Mouse (Mus musculus) liver, embryonic 15.5 days (tissue): ENCODE measurements around the gene Ccl6. TPM values are rescaled to one million over a fixed set of nuclear protein-coding genes. Genes with fewer than 3 reads are reported as not detected.
A peak's percentile ranks its signal among the peaks of the same experiment; 100 is the strongest.

ENCODE experiments used
- ATAC-seq: fragments of 200-750 bp; cut with Nextera tagmentation; 2 replicates; pipeline ENCODE4 v1.8.0; 2017; ENCODE audit warnings: moderate number of reproducible peaks, mild to moderate bottlenecking, moderate library complexity; ENCODE audit not compliant: insufficient read depth
- H3K27ac ChIP-seq: fragments of 300-500 bp; sonication (generic); replicated peaks from 2 replicates; pipeline ENCODE4 v1.5.1; 2015; ENCODE audit warnings: mild to moderate bottlenecking, inconsistent platforms
- H3K27me3 ChIP-seq: fragments of 300-500 bp; sonication (generic); 2 replicates; pipeline ENCODE4 v1.6.1; 2015; ENCODE audit warnings: mild to moderate bottlenecking, inconsistent platforms
- H3K36me3 ChIP-seq: fragments of 300-500 bp; sonication (generic); replicated peaks from 2 replicates; pipeline ENCODE4 v1.6.1; 2015; ENCODE audit warnings: moderate library complexity, mild to moderate bottlenecking, inconsistent platforms
- H3K4me1 ChIP-seq: fragments of 300-500 bp; sonication (generic); replicated peaks from 2 replicates; pipeline ENCODE4 v1.6.1; 2015; ENCODE audit warnings: inconsistent platforms
- H3K4me2 ChIP-seq: fragments of 300-500 bp; sonication (generic); 2 replicates; pipeline ENCODE4 v1.6.1; 2015; ENCODE audit warnings: moderate library complexity, mild to moderate bottlenecking, inconsistent platforms
- H3K4me3 ChIP-seq: fragments of 300-500 bp; sonication (generic); replicated peaks from 2 replicates; pipeline ENCODE4 v1.5.1; 2015; ENCODE audit warnings: mild to moderate bottlenecking, inconsistent platforms
- H3K9ac ChIP-seq: fragments of 300-500 bp; sonication (generic); 2 replicates; pipeline ENCODE4 v1.6.1; 2015; ENCODE audit warnings: moderate library complexity, mild to moderate bottlenecking, inconsistent platforms
- H3K9me3 ChIP-seq: fragments of 300-500 bp; sonication (generic); replicated peaks from 2 replicates; pipeline ENCODE4 v1.6.1; 2016; ENCODE audit warnings: inconsistent platforms
- WGBS: fragments of 180-500 bp; shearing (Covaris S2); methylation state at CpG from one replicate; pipeline ENCODE4 v1.1.7; 2015; ENCODE audit warnings: mixed read lengths; ENCODE audit not compliant: insufficient replicate concordance; 5-methylcytosine and 5-hydroxymethylcytosine counted together
- polyA plus RNA-seq: library from polyadenylated mRNA; unstranded; fragments of >200 nt; fragmentation: Nextera tagmentation; extraction: Ambion mirVana; gene quantifications from 2 replicates; pipeline ENCODE4 v1.2.1, GENCODE M21; 2015

Ccl6 gene
- polyA plus RNA-seq, 1 experiment from 2014 or later, result 15.6 TPM

DNA sequence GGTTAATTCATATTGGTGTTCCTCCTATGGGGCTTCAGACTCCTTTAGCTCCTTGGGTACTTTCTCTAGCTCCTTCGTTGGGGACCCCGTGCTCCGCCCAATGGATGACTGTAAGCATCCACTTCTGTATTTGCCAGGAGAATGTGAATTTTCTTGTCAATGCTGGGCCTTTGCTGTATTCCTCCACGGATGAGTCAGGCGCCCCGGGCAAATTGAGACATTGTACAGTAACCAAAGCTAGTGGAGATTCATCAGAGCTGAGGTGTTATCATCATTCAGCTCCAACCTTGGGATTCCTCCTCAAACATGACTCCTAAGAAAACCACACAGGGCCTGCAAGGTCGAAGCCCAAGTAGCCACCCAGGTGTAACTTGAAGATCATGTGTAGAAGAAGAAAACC is 4.9 kb upstream of the Ccl6 start:
- no peak for ATAC-seq
- H3K4me3 ChIP-seq, result no peak overlapping the region
- no peak overlapping the region for H3K9ac ChIP-seq
- H3K4me2 ChIP-seq, result no peak overlapping the region
- H3K36me3 ChIP-seq, result no peaks in the 10 kb centered on the region
- H3K4me1 ChIP-seq, result no peaks in the 10 kb centered on the region
- no peaks in the 10 kb centered on the region for H3K9me3 ChIP-seq
- no peak overlapping the region for H3K27ac ChIP-seq
- 63% methylated on average over 7 of the region's 7 CpGs for WGBS
- H3K27me3 ChIP-seq, result no peaks in the 10 kb centered on the region

- H3K9me3 ChIP-seq, result no peaks in the 10 kb centered on the region
- no peaks in the 10 kb centered on the region for H3K27me3 ChIP-seq
- 43% methylated on average over 7 of the region's 7 CpGs for WGBS
- no peak overlapping the region for H3K4me2 ChIP-seq
- no peak overlapping the region for H3K27ac ChIP-seq
- no peaks in the 10 kb centered on the region for H3K4me1 ChIP-seq
- H3K36me3 ChIP-seq, result no peaks in the 10 kb centered on the region
- H3K9ac ChIP-seq, result no peak overlapping the region
- no peak overlapping the region for H3K4me3 ChIP-seq
- ATAC-seq, result no peak
Observed at GRCm38 (mm10) chr11:83595669-83596455, 3.0 kb upstream of the Ccl6 start.

DNA sequence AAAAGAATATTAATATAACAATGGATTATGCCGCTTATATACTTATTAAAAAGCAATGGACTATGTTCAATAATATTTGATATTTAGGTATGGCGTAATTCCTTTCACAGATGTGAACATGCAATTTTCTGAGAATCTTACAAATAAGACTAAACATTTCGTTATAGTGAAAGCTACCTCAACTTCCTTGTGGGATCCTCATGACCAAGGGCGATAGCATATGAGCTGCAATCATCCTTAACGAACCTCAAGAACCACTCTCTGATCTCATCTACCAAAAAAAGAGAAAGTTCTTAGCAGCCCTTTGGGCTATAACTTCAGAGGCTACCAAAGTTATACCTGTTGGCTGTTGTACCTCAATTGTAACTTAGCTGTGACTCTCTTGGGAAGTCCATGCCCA is 566 bp upstream of the Ccl6 start:
- Histone ChIP-seq H3K4me3 (no peak overlapping the region), H3K9ac (no peak overlapping the region), H3K4me2 (no peak overlapping the region), H3K4me1 (no peaks in the 10 kb centered on the region), H3K27ac (no peak overlapping the region), H3K9me3 (no peaks in the 10 kb centered on the region), H3K36me3 (no peaks in the 10 kb centered on the region), H3K27me3 (no peaks in the 10 kb centered on the region)
- no peak for ATAC-seq
- WGBS, result 52% methylated on average over 5 of the region's 5 CpGs

GRCm38 (mm10) chr11:83584232-83584631 is 8.7 kb downstream of the Ccl6 start:
- H3K4me3 ChIP-seq, result no peak overlapping the region
- no peaks in the 10 kb centered on the region for H3K27me3 ChIP-seq
- no peak overlapping the region for H3K4me2 ChIP-seq
- H3K4me1 ChIP-seq, result peaks cover 2% of the 10 kb centered on the region; the same call in 1 of the 2 replicates
- no peaks in the 10 kb centered on the region for H3K9me3 ChIP-seq
- H3K27ac ChIP-seq, result no peak overlapping the region
- no peak for ATAC-seq
- WGBS, result 49% methylated on average over 2 of the region's 2 CpGs
- H3K9ac ChIP-seq, result no peak overlapping the region
- H3K36me3 ChIP-seq, result no peaks in the 10 kb centered on the region

GRCm38 (mm10) chr11:83583450-83583754 is 9.5 kb downstream of the Ccl6 start:
- H3K9ac ChIP-seq, result no peak overlapping the region
- peaks cover 4% of the 10 kb centered on the region; the same call in 1 of the 2 replicates for H3K4me1 ChIP-seq
- H3K27ac ChIP-seq, result no peak overlapping the region
- H3K36me3 ChIP-seq, result no peaks in the 10 kb centered on the region
- H3K4me2 ChIP-seq, result no peak overlapping the region
- no peaks in the 10 kb centered on the region for H3K27me3 ChIP-seq
- ATAC-seq, result no peak
- H3K4me3 ChIP-seq, result no peak overlapping the region
- no peaks in the 10 kb centered on the region for H3K9me3 ChIP-seq

DNA sequence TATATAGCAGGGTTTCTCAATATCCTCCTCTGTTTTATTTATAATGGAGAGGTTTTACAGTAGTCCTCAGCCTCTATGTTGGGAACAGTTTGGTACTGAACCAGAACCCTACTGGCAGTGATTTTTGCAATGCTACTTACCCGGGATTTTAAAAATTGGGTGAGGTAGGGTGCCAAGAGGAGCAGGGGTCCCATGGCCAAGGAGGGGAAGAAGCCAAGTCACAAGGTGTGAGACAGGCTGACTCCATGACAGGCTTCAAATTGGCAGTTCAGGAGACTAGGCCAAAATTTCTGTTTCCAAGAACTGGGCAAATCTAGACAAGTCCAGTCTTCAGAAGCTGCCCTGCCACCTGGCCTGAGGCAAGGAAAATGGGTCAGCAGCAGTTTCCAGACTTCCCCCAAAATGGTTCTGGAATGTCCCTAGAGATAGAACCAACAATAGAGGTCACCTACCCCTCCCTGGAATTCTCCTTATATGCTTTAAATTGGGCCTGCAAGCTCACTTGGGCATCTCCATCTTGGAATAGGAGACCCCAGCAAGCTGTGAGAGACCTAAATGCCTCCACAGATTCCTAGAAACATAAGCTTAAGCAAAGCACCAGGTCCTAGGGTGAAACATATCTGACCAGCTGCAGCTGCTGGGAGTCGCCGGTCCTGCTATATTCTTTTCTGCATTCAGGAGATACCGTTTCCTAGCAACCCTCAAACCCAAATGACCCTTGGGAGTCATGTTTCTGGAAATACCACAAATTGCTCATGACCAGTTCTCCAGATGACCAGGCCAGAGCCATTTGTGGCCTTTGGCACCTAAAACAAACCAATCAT is 10.0 kb downstream of the Ccl6 start:
- Histone ChIP-seq H3K4me2 (no peak overlapping the region), H3K4me1 (peaks cover 4% of the 10 kb centered on the region; the same call in 1 of the 2 replicates), H3K27ac (no peak overlapping the region), H3K27me3 (no peaks in the 10 kb centered on the region), H3K4me3 (no peak overlapping the region), H3K36me3 (no peaks in the 10 kb centered on the region), H3K9me3 (no peaks in the 10 kb centered on the region), H3K9ac (no peak overlapping the region)
- WGBS, result 49% methylated on average over 4 of the region's 4 CpGs
- no peak for ATAC-seq

DNA sequence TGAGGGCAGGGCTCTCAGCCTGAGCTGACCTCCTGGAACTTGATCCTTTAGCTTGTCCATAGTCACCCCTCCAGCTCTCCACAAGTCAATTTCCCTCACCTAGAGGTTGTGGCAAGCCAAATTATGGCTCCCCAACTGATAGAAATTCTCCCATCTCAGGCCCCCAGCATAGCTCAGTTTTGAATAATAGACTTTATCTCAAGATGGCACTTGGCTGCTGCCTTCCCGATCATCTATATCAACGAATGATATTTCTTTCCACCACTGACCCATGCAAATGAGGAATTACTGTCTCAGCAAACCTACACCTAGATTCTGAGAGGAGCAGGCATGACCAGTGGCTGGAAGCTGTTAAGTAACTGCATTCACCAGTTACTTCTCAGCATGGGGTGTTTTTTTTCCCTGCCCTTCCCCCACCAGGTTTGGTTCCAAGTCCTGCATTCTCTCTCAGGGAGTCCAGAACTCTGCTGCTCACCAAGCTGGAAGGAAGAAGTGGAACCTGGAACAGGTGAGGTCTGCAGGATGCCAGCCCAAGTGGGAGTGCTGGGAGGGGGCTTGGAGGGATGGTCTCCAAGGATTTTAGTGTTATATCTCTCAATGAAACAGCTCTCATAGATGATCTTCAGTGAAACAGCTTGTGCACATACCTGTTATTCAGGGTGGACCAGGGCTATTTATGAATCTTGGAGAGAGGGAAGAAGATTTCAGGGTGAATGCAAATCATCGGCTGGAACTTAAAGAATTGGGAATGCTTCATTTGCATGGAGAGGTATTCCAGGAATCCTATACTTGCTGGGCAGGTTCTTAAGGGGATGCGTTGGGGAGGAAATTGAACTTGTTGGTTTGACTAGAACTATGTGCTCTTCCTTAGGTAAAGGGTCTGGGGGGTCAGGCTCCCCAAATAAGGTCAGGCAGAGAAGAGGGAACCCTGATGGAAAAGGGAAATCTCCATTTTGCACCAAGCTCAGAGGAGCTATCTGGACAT is 11.0 kb downstream of the Ccl6 start:
- H3K4me1 ChIP-seq, result peaks cover 5% of the 10 kb centered on the region; the same call in 1 of the 2 replicates
- H3K4me3 ChIP-seq, result no peak overlapping the region
- ATAC-seq, result no peak
- 58% methylated on average over 4 of the region's 4 CpGs for WGBS
- no peak overlapping the region for H3K4me2 ChIP-seq
- no peaks in the 10 kb centered on the region for H3K9me3 ChIP-seq
- H3K36me3 ChIP-seq, result no peaks in the 10 kb centered on the region
- no peak overlapping the region for H3K27ac ChIP-seq
- no peaks in the 10 kb centered on the region for H3K27me3 ChIP-seq
- H3K9ac ChIP-seq, result no peak overlapping the region

- no peak for ATAC-seq
- Histone ChIP-seq H3K27me3 (no peaks in the 10 kb centered on the region), H3K9me3 (no peaks in the 10 kb centered on the region), H3K4me2 (no peak overlapping the region), H3K36me3 (0 out of 2 replicates have a peak, but pooled peaks cover under 1% of the 10 kb centered on the region), H3K9ac (no peak overlapping the region), H3K4me3 (no peak overlapping the region), H3K27ac (no peak overlapping the region), H3K4me1 (peaks cover 9% of the 10 kb centered on the region; the same call in 1 of the 2 replicates)
- 42% methylated on average over 1 of the region's 1 CpGs for WGBS
Observed at GRCm38 (mm10) chr11:83580699-83581232, 12.1 kb downstream of the Ccl6 start.

DNA sequence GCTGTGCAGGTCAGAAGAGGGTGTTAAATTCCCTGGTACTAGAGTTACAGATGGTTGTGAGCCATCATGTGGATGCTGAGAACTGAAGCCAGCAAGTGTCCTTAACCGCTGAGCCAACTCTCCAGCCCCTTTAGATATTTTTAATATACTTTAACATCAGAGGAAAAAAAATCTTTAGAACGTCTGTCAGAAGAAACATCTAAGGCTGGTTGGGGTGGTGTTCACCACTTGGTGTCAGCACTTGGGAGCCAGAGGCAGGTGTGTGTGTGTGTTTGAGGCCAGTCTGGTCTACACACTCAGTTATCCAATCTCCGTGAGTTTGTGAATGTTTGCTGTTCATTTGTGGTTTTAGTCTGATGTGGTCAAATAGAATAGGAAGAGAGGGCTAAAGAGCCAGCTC is 13.9 kb downstream of the Ccl6 start:
- Histone ChIP-seq H3K4me1 (peaks cover 9% of the 10 kb centered on the region; the same call in 1 of the 2 replicates), H3K4me3 (no peak overlapping the region), H3K36me3 (0 out of 2 replicates have a peak, but pooled peaks cover 5% of the 10 kb centered on the region), H3K9me3 (no peaks in the 10 kb centered on the region), H3K4me2 (no peak overlapping the region), H3K27ac (no peak overlapping the region), H3K9ac (no peak overlapping the region), H3K27me3 (no peaks in the 10 kb centered on the region)
- no peak for ATAC-seq
- 37% methylated on average over 3 of the region's 3 CpGs for WGBS

DNA sequence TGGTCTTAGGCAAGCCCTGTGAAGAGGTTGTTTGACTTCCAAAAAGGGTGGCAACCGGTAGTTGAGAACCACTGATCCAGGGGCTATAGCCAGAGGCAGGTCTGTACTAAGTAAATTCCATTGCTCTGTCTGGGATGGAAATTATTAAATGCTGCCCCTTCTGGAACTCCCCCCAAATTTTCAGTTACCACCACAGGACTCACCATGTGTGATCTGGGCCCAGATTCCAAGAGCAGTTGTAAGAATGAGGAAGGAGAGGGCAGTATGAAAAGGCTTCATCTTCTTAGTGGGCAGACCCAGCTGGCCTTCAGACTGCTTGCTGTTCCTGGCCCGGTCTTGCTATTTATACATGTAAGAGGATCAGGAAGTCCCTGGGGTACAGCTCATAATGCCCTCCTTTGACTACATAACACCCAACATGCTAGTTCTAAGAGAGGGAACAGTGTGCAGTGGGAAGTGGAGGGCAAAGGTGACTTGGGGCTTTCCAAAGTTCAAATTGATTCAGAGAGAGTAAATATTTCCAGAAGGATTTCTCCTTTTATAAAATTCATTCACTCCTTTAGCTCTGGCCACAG is 14.6 kb downstream of the Ccl6 start, which contains the start of gene Ccl9:
Ccl9 (minus strand) TSS at position 451 of the 575 bp plus-strand sequence.
- Histone ChIP-seq H3K4me2 (peak within 1 kb of the TSS; percentile 21), H3K9ac (no peak within 1 kb of the TSS), H3K4me3 (peak within 1 kb of the TSS; percentile 17), H3K9me3 (no peaks in the 10 kb centered on the region), H3K27me3 (no peaks in the 10 kb centered on the region), H3K27ac (peak within 1 kb of the TSS; percentile 29), H3K36me3 (0 out of 2 replicates have a peak, but pooled peaks cover 5% of the 10 kb centered on the region), H3K4me1 (peaks cover 9% of the 10 kb centered on the region; the same call in 1 of the 2 replicates)
- peak; percentile 67; the same call in 1 of the 2 replicates for ATAC-seq
- 33% methylated on average over 2 of the region's 2 CpGs for WGBS
